Mouse (Mus musculus) olfactory bulb, adult 2 months (tissue): ENCODE measurements around the gene Hivep2. TPM values are rescaled to one million over a fixed set of nuclear protein-coding genes. Genes with fewer than 3 reads are reported as not detected.

Experiments used
- H3K27ac ChIP-seq: fragments of 200-500 bp; 2 replicates; pipeline ENCODE4 v1.5.1; 2012; ENCODE audit warnings: low read depth, low read length; ENCODE audit not compliant: insufficient read depth
- H3K4me1 ChIP-seq: fragments of 200-500 bp; 2 replicates; pipeline ENCODE4 v1.6.1; 2012; ENCODE audit warnings: low read length; ENCODE audit not compliant: control insufficient read depth, insufficient read depth
- H3K4me3 ChIP-seq: fragments of 200-500 bp; 2 replicates; pipeline ENCODE4 v1.5.1; 2012; ENCODE audit warnings: mild to moderate bottlenecking, low read depth, low read length, moderate library complexity; ENCODE audit not compliant: insufficient read depth
- CTCF ChIP-seq: fragments of 200-500 bp; IDR thresholded peaks from 2 replicates; pipeline ENCODE4 v1.5.1; 2012; ENCODE audit warnings: low read depth, mild to moderate bottlenecking, low read length, moderate library complexity; ENCODE audit not compliant: insufficient read depth
- POLR2A ChIP-seq: fragments of 200-500 bp; IDR thresholded peaks from 2 replicates; pipeline ENCODE4 v1.6.1; 2012; ENCODE audit warnings: mild to moderate bottlenecking, low read depth, low read length, moderate library complexity; ENCODE audit not compliant: insufficient read depth
- WGBS: fragments of 180-500 bp; shearing (Covaris S2); methylation state at CpG from one replicate; pipeline ENCODE4 v1.1.7; 2018; 5-methylcytosine and 5-hydroxymethylcytosine counted together
- polyA plus RNA-seq: library from polyadenylated mRNA; stranded (reverse); fragments of >200 nt; gene quantifications from 2 replicates; pipeline ENCODE4 v1.2.4, GENCODE M21; 2012; ENCODE audit warnings: low replicate concordance; ENCODE audit not compliant: missing spikeins, insufficient read depth, insufficient read length

Hivep2 gene
- polyA plus RNA-seq, 1 experiment: 206 TPM

GRCm38 (mm10) chr10:14048322-14048915 lies 82.5 kb downstream of the Hivep2 start:
- Histone ChIP-seq H3K4me3 (no peak overlapping the region), H3K27ac (0 out of 2 replicates have a peak overlapping the region, but pooled peaks have one; percentile 3), H3K4me1 (peaks cover 28% of the 10 kb centered on the region)
- 39% methylated on average over 5 of the region's 5 CpGs for WGBS
- TF ChIP-seq POLR2A: no peak
- no peak for TF ChIP-seq CTCF

- WGBS: 44% methylated on average over 10 of the region's 10 CpGs
- Histone ChIP-seq H3K27ac (0 out of 2 replicates have a peak overlapping the region, but pooled peaks have one; percentile 3), H3K4me1 (peaks cover 26% of the 10 kb centered on the region), H3K4me3 (no peak overlapping the region)
- TF ChIP-seq CTCF (no peak), POLR2A (no peak)
These were observed 83.1 kb downstream of the Hivep2 start for GRCm38 (mm10) chr10:14048916-14049445.

DNA sequence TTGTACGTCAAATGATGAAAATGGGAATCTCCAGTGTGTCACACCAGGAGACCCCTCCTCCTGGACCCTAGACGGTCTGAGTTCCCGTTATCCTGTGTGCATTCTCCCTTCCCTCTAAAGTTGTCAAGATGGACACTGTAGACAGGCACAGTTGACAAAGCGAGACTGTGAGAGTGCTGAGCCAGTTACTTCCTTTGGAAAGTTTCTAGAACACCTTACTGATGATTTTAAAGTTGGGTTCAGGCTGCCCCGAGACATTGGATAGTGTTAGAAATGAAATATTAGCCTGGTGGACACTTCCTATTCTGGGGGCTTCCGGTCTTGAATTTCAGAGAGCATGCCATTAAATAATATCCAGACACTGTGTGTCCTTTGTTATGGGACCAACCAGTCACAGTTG lies 83.8 kb downstream of the Hivep2 start:
- H3K4me3 ChIP-seq: no peak overlapping the region
- no peak for TF ChIP-seq CTCF
- TF ChIP-seq POLR2A: no peak
- 88% methylated on average over 6 of the region's 6 CpGs for WGBS
- H3K4me1 ChIP-seq: peaks cover 23% of the 10 kb centered on the region
- no peak overlapping the region for H3K27ac ChIP-seq

- H3K27ac ChIP-seq: no peak overlapping the region
- 92% methylated on average over 8 of the region's 8 CpGs for WGBS
- H3K4me1 ChIP-seq: peaks cover 20% of the 10 kb centered on the region
- H3K4me3 ChIP-seq: no peak overlapping the region
- TF ChIP-seq POLR2A (no peak), CTCF (no peak)
These were observed 84.7 kb downstream of the Hivep2 start for GRCm38 (mm10) chr10:14050586-14050985.

DNA sequence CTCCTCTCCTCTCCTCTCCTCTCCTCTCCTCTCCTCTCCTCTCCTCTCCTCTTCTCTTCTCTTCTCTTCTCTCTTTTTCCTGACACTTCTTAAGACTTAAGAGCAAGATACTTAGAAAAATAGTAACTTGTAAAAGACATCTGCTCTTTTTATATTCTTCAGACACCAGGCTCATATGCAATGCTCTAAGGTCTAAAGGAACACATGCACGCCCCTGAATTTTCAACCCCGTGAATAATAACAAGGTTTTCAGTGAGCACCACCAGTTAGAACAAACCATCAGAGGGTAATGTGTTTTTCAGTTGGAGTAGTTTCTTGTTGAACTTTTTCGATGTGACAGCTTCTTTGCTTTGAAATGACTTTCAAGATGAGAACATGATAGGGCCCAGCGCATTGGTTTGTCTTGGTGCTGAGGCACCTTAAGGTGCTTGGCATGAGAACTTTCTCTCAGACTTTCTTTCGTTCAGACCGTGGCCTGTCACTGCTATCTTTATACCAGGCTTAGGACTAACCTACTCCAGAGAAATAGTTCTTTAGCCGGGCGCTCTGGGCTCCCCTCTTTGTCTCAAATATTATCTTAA lies 86.3 kb downstream of the Hivep2 start:
- H3K4me3 ChIP-seq: no peak overlapping the region
- WGBS: 79% methylated on average over 8 of the region's 8 CpGs
- H3K4me1 ChIP-seq: peaks cover 24% of the 10 kb centered on the region
- no peak for TF ChIP-seq POLR2A
- TF ChIP-seq CTCF: no peak
- H3K27ac ChIP-seq: no peak overlapping the region

- 60% methylated on average over 4 of the region's 4 CpGs for WGBS
- no peak overlapping the region for H3K27ac ChIP-seq
- TF ChIP-seq POLR2A: no peak
- no peak for TF ChIP-seq CTCF
- H3K4me3 ChIP-seq: no peak overlapping the region
- peaks cover 14% of the 10 kb centered on the region for H3K4me1 ChIP-seq
These were observed 89.0 kb downstream of the Hivep2 start for GRCm38 (mm10) chr10:14054860-14055259.

DNA sequence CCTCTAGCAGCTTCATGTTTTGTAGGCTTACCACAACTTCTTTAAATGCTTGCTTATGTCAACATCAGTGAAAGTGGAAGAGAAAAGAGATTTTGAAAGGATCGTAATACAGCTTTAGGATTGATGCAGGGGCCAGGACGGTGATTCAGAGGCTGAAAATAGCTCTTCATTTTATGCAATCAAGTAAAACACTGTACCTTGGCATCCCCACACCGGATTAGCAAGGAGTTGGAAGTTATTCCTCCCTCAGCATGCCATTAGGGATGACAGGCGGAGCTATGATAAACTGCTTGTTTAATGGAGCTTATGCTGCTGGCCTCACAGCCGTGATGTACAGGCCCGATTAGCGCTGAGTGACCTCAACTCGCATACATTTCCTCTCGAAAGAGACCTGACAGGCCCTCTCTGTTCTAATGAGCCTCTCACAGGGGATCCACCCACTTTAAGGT lies 89.7 kb downstream of the Hivep2 start:
- Histone ChIP-seq H3K4me3 (no peak overlapping the region), H3K27ac (peak overlapping the region; percentile 12; the same call in 1 of the 2 replicates), H3K4me1 (peaks cover 14% of the 10 kb centered on the region)
- 21% methylated on average over 9 of the region's 9 CpGs for WGBS
- TF ChIP-seq CTCF (no peak), POLR2A (no peak)

DNA sequence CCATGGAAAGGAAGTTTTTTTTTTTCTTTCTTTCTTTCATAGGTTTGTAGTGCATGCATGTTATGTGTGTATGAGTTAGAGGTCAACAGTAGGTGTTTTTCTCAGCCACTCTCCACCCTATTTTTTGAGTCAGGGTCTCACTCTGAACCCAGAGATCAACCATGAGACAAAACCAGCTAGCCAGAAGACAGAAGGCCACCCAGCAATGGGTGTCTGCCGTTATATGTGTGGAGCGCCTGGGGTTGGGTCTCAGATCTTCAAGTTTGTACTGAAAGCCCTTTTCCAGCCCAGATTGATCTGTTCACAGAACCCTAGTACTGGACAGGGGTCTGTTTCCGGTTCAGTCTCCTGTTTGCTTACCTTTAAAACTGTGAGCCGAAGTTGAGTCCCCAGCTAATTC lies 90.2 kb downstream of the Hivep2 start:
- no peak for TF ChIP-seq CTCF
- TF ChIP-seq POLR2A: no peak
- Histone ChIP-seq H3K4me1 (peaks cover 14% of the 10 kb centered on the region), H3K4me3 (no peak overlapping the region), H3K27ac (peak overlapping the region; percentile 12; the same call in 1 of the 2 replicates)
- WGBS: 72% methylated on average over 4 of the region's 4 CpGs
